Mouse (Mus musculus) liver, embryonic 15.5 days (tissue): ENCODE results near the gene Pde4d. TPM values are rescaled to one million over a fixed set of nuclear protein-coding genes. Genes with fewer than 3 reads are reported as not detected.

ENCODE experiments used
- ATAC-seq: fragments of 200-750 bp; cut with Nextera tagmentation; 2 replicates; pipeline ENCODE4 v1.8.0; 2017; ENCODE audit warnings: moderate number of reproducible peaks, mild to moderate bottlenecking, moderate library complexity; ENCODE audit not compliant: insufficient read depth
- H3K27ac ChIP-seq: fragments of 300-500 bp; sonication (generic); replicated peaks from 2 replicates; pipeline ENCODE4 v1.5.1; 2015; ENCODE audit warnings: mild to moderate bottlenecking, inconsistent platforms
- H3K27me3 ChIP-seq: fragments of 300-500 bp; sonication (generic); 2 replicates; pipeline ENCODE4 v1.6.1; 2015; ENCODE audit warnings: mild to moderate bottlenecking, inconsistent platforms
- H3K36me3 ChIP-seq: fragments of 300-500 bp; sonication (generic); replicated peaks from 2 replicates; pipeline ENCODE4 v1.6.1; 2015; ENCODE audit warnings: moderate library complexity, mild to moderate bottlenecking, inconsistent platforms
- H3K4me1 ChIP-seq: fragments of 300-500 bp; sonication (generic); replicated peaks from 2 replicates; pipeline ENCODE4 v1.6.1; 2015; ENCODE audit warnings: inconsistent platforms
- H3K4me2 ChIP-seq: fragments of 300-500 bp; sonication (generic); 2 replicates; pipeline ENCODE4 v1.6.1; 2015; ENCODE audit warnings: moderate library complexity, mild to moderate bottlenecking, inconsistent platforms
- H3K4me3 ChIP-seq: fragments of 300-500 bp; sonication (generic); replicated peaks from 2 replicates; pipeline ENCODE4 v1.5.1; 2015; ENCODE audit warnings: mild to moderate bottlenecking, inconsistent platforms
- H3K9ac ChIP-seq: fragments of 300-500 bp; sonication (generic); 2 replicates; pipeline ENCODE4 v1.6.1; 2015; ENCODE audit warnings: moderate library complexity, mild to moderate bottlenecking, inconsistent platforms
- H3K9me3 ChIP-seq: fragments of 300-500 bp; sonication (generic); replicated peaks from 2 replicates; pipeline ENCODE4 v1.6.1; 2016; ENCODE audit warnings: inconsistent platforms
- WGBS: fragments of 180-500 bp; shearing (Covaris S2); methylation state at CpG from one replicate; pipeline ENCODE4 v1.1.7; 2015; ENCODE audit warnings: mixed read lengths; ENCODE audit not compliant: insufficient replicate concordance; 5-methylcytosine and 5-hydroxymethylcytosine counted together
- polyA plus RNA-seq: library from polyadenylated mRNA; unstranded; fragments of >200 nt; fragmentation: Nextera tagmentation; extraction: Ambion mirVana; gene quantifications from 2 replicates; pipeline ENCODE4 v1.2.1, GENCODE M21; 2015

Pde4d gene
- polyA plus RNA-seq, 1 experiment from 2014 or later, result 13.2 TPM

DNA sequence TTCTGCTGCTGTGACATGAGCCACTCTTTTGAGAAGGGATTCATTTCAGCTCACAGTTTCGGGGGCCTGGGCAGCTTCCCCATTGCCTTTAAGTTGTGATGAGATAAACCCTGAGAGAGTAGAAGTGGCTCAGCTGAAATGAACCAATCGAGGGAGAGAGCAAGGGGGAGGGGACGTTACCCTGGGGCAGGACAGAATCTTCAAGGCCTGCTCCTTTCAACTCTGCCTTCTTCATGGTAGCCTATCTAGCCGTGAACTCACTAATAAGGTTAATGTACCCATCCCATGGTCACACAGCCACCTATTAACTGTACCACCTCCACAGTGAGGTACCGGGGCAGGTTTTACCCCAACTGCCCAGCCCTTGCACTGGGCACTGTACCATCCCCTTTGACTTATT is 1487.1 kb downstream of the Pde4d start:
- Histone ChIP-seq H3K27me3 (no peaks in the 10 kb centered on the region), H3K9me3 (no peaks in the 10 kb centered on the region), H3K27ac (no peak overlapping the region), H3K4me3 (no peak overlapping the region), H3K4me1 (no peaks in the 10 kb centered on the region), H3K36me3 (peaks cover 45% of the 10 kb centered on the region), H3K9ac (no peak overlapping the region), H3K4me2 (no peak overlapping the region)
- 81% methylated on average over 5 of the region's 5 CpGs for WGBS
- no peak for ATAC-seq

DNA sequence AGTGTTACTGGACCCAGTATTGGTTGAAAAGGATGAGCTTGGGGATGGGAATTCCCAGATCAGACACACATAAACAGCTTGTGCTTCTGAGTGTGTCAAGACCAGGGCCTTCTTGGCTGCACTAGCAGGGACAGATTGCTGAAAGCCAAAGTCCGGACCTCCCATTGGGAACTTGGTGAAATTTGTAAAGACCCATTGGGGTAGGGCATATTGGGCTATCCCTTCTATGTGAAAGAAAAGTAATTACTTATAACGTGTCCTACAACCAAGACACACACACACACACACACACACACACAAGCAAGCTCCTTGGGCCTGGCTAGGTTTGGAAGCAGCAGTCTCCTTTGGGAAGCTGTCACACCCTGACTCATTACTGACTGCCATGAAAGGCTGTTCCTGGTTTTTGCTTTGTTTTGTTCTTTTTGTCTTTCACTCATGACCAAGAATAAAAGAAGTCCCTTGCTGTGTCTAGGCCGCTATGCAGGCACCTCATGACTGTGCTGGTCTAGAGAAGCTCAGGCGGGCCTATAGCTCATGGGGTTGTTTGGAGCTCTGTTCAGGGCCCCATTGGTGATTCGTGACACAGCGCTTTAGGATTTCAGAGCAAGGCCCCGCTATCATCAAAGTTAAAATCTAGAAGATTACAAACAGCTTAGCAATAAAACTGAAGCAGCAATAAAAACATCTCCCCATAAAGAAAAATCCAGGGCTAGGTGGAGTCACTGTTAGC is 1495.2 kb downstream of the Pde4d start:
- Histone ChIP-seq H3K27me3 (no peaks in the 10 kb centered on the region), H3K9me3 (no peaks in the 10 kb centered on the region), H3K9ac (no peak overlapping the region), H3K4me1 (no peaks in the 10 kb centered on the region), H3K4me2 (no peak overlapping the region), H3K36me3 (peaks cover 48% of the 10 kb centered on the region), H3K27ac (no peak overlapping the region), H3K4me3 (no peak overlapping the region)
- 82% methylated on average over 7 of the region's 7 CpGs for WGBS
- no peak for ATAC-seq

DNA sequence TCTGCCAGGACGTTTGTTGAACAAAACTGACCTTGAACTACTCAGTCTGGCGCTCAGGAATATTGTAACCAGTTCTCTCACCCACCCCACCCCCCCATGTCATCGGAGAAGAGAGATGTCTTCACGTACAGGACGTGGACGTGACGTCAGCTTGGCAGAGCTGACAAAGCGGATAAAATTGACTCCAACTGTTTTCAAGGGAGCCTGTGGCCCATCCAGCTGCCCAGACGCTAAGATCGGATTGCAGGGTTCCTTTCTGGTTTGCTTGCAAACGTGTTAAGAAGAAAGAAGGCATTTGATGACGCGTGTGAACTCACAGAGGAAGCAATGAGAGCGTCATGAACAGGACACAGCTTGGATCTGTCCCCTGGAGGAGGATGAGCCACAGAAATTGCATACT is 1501.7 kb downstream of the Pde4d start:
- no peaks in the 10 kb centered on the region for H3K27me3 ChIP-seq
- no peak overlapping the region for H3K9ac ChIP-seq
- no peaks in the 10 kb centered on the region for H3K4me1 ChIP-seq
- WGBS, result 83% methylated on average over 14 of the region's 14 CpGs
- H3K4me3 ChIP-seq, result no peak overlapping the region
- no peak overlapping the region for H3K27ac ChIP-seq
- no peak for ATAC-seq
- H3K4me2 ChIP-seq, result no peak overlapping the region
- no peaks in the 10 kb centered on the region for H3K9me3 ChIP-seq
- H3K36me3 ChIP-seq, result peaks cover 67% of the 10 kb centered on the region

DNA sequence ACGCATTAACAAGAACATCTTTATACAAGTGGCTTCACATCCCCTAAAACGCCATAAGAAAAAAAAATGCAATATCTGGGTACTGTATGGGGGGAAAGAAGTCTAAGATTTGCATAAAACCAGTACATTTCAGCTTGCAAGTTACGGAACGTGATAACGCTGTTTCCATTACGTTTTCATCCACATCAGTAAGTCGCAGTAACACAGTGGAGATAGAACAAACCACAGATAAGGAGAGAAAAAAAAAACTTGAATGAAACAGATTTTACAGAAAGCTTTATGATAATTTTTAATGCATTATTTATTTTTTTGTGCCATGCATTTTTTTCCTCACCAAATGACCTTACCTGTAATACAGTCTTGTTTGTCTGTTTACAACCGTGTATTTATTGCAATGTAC is 1504.4 kb downstream of the Pde4d start:
- H3K4me1 ChIP-seq, result no peaks in the 10 kb centered on the region
- peaks cover 53% of the 10 kb centered on the region for H3K36me3 ChIP-seq
- no peak overlapping the region for H3K4me2 ChIP-seq
- H3K27ac ChIP-seq, result no peak overlapping the region
- 60% methylated on average over 8 of the region's 8 CpGs for WGBS
- H3K9me3 ChIP-seq, result no peaks in the 10 kb centered on the region
- no peak overlapping the region for H3K9ac ChIP-seq
- ATAC-seq, result no peak
- no peaks in the 10 kb centered on the region for H3K27me3 ChIP-seq
- no peak overlapping the region for H3K4me3 ChIP-seq

DNA sequence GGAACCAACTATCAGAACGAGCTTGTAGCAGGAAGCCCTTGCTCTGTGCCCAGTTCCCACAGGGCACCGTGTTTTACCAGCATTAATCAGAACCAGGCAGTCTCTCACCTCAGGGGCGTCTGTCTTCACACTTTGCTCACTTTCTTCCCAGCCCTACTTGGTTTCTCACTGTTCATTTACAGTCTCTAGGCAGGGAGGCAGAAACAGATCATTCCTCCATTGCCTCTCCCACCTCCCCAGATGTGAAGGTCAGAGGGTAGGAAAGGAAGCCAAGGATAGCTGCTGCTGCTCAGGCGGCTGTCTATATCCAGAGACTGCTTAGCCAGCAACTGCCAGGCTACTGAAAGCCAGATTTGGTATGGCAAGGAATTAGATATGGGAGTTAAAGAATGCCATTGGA is 1508.2 kb downstream of the Pde4d start:
- H3K27ac ChIP-seq, result no peak overlapping the region
- H3K9ac ChIP-seq, result no peak overlapping the region
- no peaks in the 10 kb centered on the region for H3K27me3 ChIP-seq
- H3K4me3 ChIP-seq, result no peak overlapping the region
- peaks cover 17% of the 10 kb centered on the region for H3K36me3 ChIP-seq
- no peaks in the 10 kb centered on the region for H3K4me1 ChIP-seq
- no peak overlapping the region for H3K4me2 ChIP-seq
- no peaks in the 10 kb centered on the region for H3K9me3 ChIP-seq
- WGBS, result 52% methylated on average over 4 of the region's 4 CpGs
- ATAC-seq, result no peak

DNA sequence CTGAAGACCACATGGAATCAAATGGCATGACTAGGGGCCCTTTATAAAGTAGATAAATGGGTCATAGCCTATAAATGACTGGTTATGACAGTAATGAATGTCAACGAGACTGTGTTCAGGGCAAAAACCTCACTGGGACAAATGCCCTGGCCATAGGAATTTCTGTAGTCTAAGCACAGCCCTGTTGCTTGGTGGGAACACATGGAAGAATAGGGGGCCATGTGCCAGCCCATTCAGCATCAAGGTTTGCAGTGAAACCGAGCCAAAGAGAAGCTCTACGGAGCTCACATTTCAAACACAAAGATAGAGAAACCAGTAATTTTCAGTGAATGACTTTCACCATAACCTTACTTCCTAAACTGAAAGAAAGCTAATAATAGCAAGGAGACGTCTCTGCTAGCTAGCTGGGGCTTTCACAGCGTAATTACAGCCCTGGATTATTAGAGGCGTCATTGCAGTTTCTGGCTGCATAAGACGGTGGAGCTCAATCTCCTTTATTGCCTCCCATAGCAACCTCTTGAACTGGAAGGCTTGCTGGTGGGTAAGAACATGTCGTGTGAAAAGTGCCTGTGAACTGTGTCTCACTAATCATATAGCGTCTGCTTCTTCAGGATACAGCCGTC is 1533.2 kb downstream of the Pde4d start:
- Histone ChIP-seq H3K36me3 (no peaks in the 10 kb centered on the region), H3K4me2 (no peak overlapping the region), H3K27ac (no peak overlapping the region), H3K9me3 (no peaks in the 10 kb centered on the region), H3K27me3 (no peaks in the 10 kb centered on the region), H3K4me3 (no peak overlapping the region), H3K4me1 (no peaks in the 10 kb centered on the region), H3K9ac (no peak overlapping the region)
- 59% methylated on average over 10 of the region's 10 CpGs for WGBS
- ATAC-seq, result no peak

DNA sequence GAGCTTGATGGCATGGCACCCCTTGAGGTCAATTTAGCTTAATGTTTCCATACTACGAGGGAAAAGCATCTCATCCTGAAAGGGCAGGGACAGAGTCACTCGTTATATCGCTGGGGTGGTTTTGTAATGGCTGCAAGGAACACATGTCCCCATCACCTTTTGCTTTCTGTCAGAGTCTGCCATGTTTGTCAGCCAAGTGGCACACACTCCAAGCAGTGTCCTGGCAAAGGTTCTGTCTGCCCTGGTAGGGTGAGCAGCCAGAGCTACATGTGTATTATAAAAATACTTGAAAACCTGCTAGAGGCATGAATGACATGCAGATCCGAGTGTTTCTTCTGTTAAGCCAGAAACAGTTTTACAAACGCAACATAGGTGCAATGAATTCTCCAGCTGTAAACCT is 1535.7 kb downstream of the Pde4d start:
- no peaks in the 10 kb centered on the region for H3K36me3 ChIP-seq
- H3K9me3 ChIP-seq, result no peaks in the 10 kb centered on the region
- ATAC-seq, result no peak
- no peak overlapping the region for H3K4me3 ChIP-seq
- no peak overlapping the region for H3K9ac ChIP-seq
- WGBS, result 67% methylated on average over 5 of the region's 5 CpGs
- no peaks in the 10 kb centered on the region for H3K27me3 ChIP-seq
- H3K4me1 ChIP-seq, result no peaks in the 10 kb centered on the region
- no peak overlapping the region for H3K4me2 ChIP-seq
- H3K27ac ChIP-seq, result no peak overlapping the region

DNA sequence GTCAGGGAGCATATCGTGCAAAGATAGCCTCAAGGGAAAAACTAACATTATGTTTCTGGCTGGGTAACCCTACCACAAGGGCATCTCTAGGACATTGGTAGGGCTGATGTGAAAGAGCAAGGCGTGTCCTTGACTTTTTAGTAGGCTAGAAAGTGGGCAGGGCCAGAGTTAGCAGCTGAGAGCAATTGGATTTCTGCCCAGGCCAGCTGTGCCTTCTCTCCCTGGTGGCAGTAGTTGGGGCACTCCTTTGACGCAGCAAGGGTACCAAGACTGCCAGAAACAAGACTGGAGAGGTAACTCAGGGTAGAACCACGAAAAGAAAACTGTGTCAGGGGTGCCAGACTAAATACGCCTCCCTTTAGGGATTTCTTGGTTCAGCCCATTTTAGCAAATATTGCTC is 1536.1 kb downstream of the Pde4d start:
- no peak overlapping the region for H3K9ac ChIP-seq
- no peaks in the 10 kb centered on the region for H3K36me3 ChIP-seq
- no peak overlapping the region for H3K4me2 ChIP-seq
- no peak for ATAC-seq
- H3K4me3 ChIP-seq, result no peak overlapping the region
- H3K9me3 ChIP-seq, result no peaks in the 10 kb centered on the region
- no peaks in the 10 kb centered on the region for H3K4me1 ChIP-seq
- WGBS, result 59% methylated on average over 5 of the region's 5 CpGs
- H3K27me3 ChIP-seq, result no peaks in the 10 kb centered on the region
- no peak overlapping the region for H3K27ac ChIP-seq

DNA sequence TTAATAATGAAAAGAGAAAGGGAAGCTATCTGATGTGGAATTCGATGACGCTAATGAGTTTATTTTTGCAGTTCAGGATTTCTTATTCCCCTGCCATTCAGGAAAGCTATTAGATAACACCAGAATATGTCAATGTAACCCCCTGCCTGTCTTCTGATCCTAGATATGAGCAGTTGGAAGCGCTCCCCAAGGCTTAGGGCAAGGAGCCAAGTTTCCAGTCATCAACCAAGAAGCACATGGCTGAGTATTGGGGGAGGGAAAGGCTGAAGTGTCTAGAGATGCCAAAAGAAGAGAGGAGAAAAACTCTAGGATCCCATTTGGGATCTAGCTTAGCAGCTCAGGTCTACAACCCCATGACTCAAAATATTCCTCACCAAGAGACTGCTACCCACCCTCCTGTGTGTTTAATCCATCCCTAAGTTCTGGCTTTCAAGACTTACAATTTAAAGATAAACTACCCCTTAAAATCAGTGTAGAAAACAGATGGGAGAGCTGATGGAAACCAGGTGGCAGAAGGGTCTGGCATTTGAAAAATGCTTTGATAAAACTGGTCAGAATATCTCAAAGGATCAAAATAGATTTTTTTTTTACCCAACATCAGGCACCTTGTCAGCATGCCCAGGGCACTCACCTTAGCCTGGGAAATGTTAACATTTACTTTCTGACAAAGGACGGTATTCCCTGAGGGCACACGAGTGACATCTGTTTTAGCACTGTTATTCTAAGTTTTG is 1543.2 kb downstream of the Pde4d start:
- Histone ChIP-seq H3K4me3 (no peak overlapping the region), H3K9me3 (no peaks in the 10 kb centered on the region), H3K27ac (no peak overlapping the region), H3K4me1 (no peaks in the 10 kb centered on the region), H3K36me3 (no peaks in the 10 kb centered on the region), H3K27me3 (no peaks in the 10 kb centered on the region), H3K9ac (no peak overlapping the region), H3K4me2 (no peak overlapping the region)
- no peak for ATAC-seq
- WGBS, result 61% methylated on average over 5 of the region's 5 CpGs

DNA sequence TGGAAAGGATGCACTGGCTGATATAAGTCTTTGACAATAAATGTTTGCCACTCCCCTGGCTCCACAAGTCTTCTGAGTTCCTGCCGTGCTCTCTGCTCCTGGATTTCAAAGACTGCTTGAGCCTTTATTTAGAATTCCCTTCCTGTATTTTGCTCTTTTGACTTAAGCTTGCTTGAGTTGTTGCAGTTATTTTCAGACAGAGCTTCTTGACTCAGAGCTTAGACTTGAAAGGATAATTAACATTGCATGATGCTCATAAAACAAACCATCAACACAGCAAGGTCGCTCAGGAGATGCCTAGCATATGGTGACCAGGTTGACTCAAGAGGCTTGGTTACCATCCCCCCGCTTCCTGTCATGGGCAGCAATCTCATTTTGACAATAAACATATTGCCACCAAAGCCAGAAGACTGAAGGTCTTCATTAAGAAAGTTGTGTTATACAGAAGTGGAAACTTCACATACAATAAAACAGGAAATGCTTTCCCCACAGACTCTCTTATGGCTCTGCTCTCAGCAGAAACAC is 1544.6 kb downstream of the Pde4d start:
- no peak for ATAC-seq
- WGBS, result 56% methylated on average over 3 of the region's 3 CpGs
- no peaks in the 10 kb centered on the region for H3K36me3 ChIP-seq
- no peak overlapping the region for H3K4me2 ChIP-seq
- H3K9me3 ChIP-seq, result no peaks in the 10 kb centered on the region
- H3K4me3 ChIP-seq, result no peak overlapping the region
- no peak overlapping the region for H3K27ac ChIP-seq
- no peaks in the 10 kb centered on the region for H3K4me1 ChIP-seq
- H3K27me3 ChIP-seq, result no peaks in the 10 kb centered on the region
- H3K9ac ChIP-seq, result no peak overlapping the region

DNA sequence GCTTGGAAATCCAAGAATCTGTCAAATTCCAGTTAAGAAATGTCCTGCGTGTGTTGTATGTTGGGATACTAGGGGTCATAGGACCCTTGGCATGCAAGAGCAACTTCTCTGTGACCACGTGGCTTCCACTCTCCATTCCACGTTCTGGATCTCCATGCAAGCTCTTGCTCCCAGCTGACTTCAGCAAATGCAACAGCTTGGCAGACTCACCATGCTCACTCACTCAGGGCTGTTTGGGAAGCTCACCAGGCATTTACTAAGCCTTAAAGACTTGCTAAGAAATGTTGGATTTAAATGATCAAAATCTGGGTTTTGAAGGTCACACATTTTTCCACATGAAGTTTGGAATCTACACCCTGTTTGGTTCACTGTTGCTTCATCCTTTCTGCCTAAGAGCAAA is 1552.3 kb downstream of the Pde4d start:
- H3K27ac ChIP-seq, result no peak overlapping the region
- peaks cover 13% of the 10 kb centered on the region for H3K27me3 ChIP-seq
- ATAC-seq, result no peak

More for the DNA sequence above, 1552.3 kb downstream of the Pde4d start:
- no peak overlapping the region for H3K9ac ChIP-seq
- H3K36me3 ChIP-seq, result no peaks in the 10 kb centered on the region
- H3K4me2 ChIP-seq, result no peak overlapping the region
- no peak overlapping the region for H3K4me3 ChIP-seq
- H3K4me1 ChIP-seq, result no peaks in the 10 kb centered on the region
- 71% methylated on average over 3 of the region's 3 CpGs for WGBS
- no peaks in the 10 kb centered on the region for H3K9me3 ChIP-seq
